Mouse (Mus musculus) CD8-positive naive resting alpha-beta T cell, adult 2 months (primary cell): Measurements from ENCODE around the gene BC037034.

Source experiments
- DNase-seq, 2 experiments: peaks; one replicate each; pipeline ENCODE4 v3.0.0; 2022; ENCODE audit warnings: low read depth in 2 of 2, low spot score in 2 of 2

Gene BC037034

DNA sequence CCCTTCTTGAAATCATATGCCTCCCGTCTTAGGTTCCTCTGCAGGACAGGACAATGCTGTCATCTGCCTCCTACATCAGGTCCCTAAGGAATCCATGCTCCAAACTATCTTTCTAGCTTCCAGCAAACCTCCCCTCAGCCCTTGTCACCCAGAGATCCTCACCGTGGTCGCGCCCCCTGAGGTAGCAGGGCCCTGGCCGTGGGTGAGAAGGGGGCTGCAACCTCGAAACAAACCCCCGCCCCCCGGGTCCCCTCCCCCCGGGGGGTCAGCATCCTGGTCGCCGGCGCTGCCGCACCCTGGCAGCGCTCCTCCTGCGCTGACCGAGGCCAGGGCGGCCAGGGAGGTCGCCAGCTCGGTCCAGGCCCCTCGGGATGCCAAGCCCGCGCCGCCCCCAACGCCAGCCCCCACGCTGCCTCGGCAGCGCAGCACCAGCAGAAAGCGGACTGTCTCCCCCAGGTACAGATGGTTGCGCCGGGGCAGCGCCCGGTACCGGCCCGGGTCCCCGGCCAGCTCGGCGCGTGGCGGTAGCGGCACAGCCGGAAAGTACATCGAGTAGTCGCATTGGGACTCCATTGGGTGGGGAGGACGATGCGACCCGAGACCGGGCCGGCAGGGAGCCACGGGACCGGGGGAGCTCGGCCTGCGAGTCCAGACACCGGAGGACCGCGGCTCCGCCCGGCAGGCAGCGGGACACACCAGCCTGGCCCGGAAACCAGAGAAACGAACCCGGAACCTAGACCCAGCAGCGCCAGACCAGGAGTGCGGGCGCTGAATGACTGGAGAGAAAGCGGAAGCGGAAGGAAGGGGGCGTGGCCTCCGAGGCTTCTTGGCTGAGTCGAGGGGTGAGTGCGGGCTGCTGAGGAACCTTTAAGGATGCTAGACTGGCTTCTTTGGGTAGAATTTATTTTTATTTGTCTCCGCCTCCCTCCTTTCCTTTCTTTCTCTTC lies at the start of gene BC037034:
BC037034 (minus strand) TSS at position 774 of the 947 bp plus-strand sequence.
- peak; percentile 81 to 88 for DNase-seq

DNA sequence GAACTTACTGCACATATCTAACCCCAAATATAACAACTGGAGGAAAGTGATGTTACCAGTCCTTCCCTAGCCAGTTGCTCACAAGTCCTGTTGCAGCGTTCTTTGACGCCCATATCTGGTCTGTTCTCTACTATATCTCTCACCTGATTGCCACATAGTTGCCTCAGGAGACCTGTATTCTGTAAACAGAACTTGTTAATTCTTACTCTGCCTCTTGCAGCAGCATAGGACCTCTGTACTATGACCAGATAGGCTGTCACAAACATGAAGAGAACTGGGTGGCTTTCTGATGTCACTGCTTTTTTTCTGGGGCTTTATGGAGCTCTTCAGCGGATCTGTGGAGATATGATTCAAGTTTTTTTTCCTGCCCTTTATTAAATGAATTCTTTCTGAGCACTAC lies 49.0 kb upstream of the BC037034 start:
- no peak for DNase-seq

DNA sequence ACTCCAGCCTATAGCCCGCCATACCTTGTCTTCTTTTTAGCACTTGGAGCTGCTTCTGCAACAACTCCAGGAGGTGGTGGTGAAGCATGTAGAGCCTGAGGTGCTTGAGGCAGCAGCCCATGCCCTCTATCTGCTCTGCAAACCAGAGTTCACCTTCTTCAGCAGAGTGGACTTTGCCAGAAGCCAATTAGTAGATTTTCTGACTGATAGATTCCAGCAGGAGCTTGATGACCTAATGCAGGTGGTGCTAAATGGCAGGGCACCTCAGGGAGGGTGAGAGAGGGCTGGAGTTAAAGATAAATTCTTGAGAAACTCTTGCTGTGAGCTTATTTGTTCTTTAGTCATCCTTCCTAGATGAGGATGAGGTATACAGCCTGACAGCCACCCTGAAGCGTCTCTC lies 35.8 kb upstream of the BC037034 start:
- DNase-seq, result no peak

DNA sequence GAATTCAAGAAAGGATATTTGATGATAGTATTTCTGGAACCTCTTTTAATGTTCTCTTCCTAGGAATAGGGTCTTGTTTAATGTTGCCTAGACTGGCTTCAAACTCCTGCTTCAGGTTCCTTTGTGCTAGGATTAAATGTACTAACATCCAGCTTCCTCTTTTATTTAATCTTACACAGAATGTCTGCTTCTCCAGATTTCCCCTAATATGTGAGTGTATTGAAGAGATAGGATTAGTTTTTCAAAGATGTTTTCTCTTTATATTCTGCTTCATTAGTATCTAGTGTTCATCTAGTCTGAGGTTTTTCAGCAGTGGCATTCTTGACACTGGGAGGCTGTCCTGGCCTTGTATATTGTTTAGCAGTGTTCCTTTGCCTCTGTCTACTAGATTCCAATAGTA lies 30.3 kb upstream of the BC037034 start:
- DNase-seq, result no peak

DNA sequence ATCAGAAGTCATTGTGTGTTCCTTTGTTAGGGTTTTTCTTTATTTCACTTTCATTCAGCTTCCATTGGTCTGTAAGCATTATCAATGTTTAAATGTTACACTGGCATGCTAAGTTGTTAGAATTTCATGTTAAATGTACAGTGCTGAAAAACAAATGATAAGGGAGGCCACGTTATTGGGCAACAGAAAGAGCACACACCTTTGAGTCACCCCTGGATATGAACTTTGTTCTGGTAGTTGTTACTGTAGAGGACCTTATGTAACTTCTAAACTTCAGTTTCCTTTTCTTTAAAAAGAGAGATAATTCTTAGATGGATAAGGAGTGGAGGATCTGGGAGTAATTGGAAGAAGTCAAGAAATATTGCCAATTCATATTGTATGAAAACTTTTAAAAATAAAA lies 27.8 kb upstream of the BC037034 start:
- DNase-seq, result no peak

DNA sequence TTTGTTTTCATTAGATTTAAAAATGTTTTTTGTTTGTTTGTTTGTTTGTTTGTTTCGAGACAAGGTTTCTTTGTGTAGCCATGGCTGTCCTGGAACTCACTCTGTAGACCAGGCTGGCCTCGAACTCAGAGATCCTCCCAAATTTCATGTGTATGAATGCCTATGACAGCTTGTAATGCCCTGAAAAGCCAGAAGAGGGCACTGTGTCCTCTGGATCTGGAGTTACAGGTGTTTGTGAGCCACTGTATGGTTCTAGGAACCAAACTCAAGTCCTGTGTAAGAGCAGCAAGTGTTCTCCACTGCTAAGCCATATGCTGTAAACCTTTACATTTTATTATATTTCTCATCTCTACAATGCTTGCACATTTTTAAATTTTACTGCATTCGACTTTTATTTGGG lies 24.0 kb upstream of the BC037034 start:
- DNase-seq, result peak in 1 of 2 experiments; percentile 42

DNA sequence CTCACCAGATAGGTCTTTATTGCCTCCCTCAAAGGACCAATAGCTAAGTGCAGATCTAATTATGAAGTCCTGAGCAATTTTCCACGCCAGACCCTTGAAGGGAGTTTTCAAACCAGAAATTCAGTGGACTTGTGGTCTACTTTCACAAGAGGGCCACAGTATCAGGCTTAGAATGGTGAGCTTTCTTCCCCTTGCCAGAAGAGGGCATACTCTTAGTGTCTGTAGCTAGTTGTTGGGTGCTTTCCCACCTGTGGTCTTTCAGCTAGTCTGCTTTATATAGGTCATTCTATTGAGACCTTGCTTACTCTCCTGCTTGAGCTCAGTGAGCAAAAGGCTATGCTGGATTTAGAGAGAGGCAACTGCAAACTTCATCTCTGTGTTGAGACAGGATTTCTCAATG lies 19.7 kb upstream of the BC037034 start:
- DNase-seq, result no peak

DNA sequence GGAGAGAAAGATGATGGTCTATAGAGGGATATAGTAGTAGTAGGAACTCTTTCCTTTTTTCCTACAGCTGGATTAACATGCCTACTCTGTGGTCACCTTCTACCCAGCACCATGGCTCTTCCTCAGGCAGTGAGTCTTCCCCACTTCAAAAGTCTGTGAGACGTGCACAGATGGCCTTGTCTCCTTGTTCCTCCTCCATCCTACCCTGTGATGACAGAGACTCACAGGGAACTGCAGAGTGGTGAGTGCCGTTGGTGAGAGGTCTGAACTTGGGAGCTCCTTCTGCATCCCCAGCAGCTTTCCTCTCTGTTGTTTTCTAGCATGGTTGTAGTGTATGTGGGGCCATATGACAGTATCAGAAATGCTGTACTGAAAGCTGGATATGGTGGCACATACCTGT lies 18.0 kb upstream of the BC037034 start:
- DNase-seq, result no peak

DNA sequence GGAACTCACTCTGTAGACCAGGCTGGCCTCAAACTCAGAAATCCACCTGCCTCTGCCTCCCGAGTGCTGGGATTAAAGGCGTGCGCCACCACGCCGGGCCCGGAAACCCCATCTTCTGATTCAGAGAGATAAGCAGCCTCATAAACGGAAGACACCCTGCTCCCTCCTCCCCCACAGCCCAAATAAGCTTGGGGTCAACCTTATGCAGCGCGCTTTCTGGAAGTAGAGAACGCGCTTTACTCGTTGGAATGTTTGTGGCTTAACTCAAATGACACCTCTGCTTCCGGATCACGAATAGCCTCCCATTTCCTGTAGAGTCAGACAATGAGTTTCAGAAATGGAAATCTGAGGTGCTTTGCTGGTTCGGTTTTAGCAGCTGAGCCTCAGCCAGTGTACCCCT lies 17.0 kb upstream of the BC037034 start:
- DNase-seq, result no peak

DNA sequence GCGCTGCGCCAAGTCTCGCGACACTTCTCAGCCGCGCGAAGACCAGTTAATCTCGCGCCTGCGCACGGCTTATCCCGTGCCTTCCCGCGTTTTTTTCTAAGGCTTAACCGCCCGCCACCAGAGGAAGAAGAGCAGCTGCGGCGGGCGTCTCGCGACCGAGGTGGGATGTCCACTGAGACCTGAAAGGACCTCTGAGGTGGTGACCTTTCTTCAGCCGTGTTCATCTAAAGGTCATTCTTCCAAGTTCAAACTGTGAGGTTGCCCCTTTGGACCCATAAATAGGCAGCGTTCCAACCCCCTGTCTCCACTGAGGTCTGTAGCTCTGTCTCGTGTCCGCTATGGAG lies 16.6 kb upstream of the BC037034 start:
- DNase-seq, result no peak

DNA sequence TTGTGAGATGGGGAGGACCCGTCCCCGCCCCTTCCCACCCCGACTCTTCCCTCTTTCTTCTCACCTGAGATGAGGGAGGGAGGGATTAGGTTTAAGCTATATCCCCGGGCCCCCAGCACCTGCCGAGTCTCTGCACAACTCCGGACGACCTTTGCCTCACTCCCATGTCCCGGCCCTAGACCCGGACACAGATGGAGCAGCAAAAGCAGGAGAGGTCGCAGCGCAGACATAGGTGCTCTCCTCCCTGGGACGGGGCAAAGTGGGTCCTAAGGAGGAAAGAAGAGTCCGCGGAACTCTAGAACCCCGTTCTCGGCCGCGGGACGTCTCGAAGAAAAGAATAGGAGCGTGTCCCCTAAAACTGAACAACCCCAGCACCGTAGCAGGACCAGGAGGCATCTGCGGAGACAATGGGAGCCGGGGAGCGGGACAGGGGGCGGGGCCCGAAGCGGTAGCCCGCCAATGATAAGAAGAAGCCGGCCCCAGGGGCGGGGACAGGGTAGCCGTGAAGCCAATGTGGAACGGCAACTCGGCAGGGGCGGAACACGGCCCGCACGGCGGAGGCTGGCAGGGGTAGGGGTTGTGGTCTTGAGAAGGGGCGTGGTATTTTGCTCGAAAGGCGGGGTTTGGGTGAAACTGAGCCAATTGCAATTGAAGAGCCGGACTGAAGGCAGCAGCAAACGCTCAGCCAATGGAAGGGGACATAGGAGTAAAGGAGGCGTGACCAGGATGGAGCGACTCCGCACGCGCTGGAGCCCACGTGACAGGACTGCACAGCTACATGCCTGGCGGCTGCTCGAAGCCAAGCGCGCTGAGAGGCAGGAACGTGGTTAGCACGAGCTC lies 16.0 kb upstream of the BC037034 start, which contains the start of the genes Gm43720, Gpc2 and Stag3:
Gm43720 (minus strand) TSS at position 374 of the 840 bp plus-strand sequence.
Gpc2 (minus strand) TSS at position 421 of the 840 bp plus-strand sequence.
Stag3 (plus strand) TSS at position 656 of the 840 bp plus-strand sequence.
- peak; percentile 70 to 77 for DNase-seq

DNA sequence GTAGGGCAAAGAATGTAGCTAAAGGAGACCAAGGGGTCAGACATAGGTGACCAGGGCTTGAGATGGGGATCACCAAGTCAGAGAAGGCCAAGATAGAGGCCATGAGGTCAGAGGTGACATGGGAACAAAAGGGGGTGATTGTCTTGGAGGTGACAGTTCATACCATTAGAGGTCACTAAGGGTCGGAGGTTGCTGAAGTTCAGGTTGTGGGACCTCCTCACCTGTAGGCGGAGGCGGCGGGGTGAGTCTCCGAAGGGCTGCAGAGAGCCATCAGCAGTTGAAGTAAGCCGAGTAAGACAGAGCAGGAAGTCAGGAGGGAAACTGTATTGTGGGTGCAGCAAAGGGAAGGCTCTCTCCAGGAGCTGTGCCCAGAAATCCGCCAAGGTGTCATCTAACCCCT lies 14.2 kb upstream of the BC037034 start:
- no peak for DNase-seq

DNA sequence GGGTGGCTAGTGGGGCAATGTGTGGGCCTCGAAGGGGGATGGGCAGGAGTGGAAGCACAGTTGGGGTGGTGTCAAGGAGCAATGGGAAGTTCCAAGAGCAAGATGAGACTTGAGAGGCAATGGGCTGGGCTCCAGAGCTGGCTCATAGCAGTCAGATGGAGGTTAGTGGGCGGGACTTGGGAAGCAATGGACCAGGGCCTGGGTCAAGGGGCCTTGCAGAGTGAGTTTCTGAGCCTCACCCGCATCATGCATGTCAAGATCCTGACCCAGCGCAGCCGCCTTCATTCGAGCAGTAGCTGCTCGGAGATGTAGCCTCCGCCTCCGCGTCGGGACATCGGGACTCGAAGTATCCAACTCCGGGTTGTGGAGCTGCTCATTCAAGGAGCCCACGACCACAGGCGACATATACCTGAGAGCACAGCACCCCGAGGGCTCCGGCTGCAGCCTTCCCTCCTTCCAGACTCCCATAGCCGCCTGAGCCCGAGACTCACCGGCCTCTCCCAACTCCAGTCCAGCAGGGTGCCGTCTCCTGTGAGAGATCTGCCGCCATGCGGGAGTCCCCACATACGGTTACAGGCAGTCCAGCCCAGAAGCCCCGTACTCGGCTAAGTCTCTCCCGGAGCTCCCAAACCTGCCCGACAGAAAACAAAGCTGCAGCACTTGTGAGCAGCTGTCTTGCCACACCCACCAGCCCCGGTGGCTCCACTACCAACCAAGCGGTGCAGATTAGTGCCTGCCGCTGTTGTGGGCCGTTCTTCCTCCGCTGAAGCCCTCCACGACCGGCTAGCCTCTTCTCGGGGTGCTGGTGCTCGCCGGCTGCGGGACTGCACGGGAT lies 11.6 kb upstream of the BC037034 start:
- DNase-seq, result no peak

DNA sequence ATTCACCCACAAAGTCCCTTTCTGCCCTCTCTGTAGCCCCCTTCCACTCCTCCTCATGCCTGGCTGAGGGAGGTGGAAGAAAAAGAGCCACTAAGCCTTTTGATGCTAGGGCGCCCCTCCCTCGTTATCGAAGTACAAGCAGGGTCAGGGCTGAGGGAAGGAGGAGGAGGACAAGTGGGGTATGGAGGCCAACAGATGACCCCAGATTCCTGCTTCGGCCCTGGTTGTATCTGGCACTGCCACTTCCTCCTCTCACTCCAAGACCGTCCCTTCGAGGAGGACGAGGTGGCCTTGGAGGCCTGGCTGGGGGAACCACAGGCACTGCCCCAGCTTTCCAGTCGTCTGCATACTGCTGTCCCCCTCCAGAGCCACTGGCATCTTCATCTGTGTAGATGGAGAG lies 10.4 kb upstream of the BC037034 start:
- no peak for DNase-seq

DNA sequence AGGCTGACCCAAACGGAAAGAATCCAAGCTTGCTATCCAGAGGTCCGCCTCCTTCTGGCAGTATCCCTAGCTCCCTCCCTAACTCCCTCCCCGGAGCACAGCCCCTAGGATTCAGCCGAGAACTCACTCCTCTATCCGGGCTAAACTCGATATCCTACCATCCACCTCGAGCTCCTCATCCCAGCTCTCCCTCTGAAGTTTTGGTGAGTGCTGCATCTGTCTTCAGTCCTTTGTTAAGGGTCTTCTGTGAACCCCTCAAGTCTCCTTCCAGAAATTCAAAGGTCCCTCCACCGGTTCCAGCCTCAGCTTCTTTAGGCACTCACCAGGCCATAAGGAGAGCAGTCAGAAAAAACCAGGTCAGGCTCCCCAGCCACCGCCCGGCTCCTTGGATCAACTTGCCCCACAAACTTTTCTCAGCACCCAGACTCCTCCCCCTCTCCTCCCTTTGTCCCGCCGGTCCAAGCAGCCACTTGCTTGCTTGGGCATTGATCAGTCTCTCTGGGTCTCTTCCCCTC lies 8.6 kb upstream of the BC037034 start, which contains the start of gene Gal3st4:
Gal3st4 (minus strand) TSS at position 432 of the 515 bp plus-strand sequence.
- no peak for DNase-seq

DNA sequence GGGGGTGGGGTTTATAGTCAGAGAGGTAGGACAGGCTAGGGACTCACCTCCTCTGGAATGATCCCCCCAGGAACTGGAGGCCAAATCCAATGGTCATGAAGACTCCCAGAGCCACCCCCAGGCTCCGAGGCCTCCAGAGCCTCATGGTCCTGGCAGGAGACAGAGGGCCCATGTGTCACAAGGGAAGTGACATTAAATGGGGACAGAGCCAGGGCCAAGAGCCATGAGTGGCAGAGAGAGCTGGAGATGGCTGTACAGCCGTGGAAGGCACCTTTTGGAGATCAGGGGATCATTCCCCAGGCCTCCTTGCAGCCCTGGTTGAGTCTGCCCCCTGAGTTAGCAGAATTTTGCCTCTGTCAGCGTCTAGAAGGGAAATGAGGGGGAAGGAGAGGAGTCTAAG lies 7.4 kb upstream of the BC037034 start:
- no peak for DNase-seq

DNA sequence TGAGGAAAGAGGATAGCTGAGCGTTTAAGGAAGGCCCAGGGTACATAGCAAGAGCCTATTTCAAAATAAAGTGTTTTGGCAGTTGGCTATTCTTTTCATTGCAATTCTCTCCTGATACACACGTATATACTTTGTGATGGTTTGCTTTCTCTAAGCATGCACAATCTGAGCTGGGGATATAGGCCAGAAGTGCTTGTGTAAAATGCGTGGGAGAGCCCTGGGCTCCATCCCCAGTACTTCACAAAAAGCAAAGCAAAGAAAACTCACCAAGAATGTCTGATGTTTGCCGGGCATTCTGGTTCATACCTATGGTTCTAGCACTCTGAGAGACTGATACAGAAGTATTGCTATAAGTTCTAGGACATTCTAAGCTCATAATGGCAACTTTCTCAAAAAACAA lies 5.1 kb upstream of the BC037034 start:
- no peak for DNase-seq

DNA sequence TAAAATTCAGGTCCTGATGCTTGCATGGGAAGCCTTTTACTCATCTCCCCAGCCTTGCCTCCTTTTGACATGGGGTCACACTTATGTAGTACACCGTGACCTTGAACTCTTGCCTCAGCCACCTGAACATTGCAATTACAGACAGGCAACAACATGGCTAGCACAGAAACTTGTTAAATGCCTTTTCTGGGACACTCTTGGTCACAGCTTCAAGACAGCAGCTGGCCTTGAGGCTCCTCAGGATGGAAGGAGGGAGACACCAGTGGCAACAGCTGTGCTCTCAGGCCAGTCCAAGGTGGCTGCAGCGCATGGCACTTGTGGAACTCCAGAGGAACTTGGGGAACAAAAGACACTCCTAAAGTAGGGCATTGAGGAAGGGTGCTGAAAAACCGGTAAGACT lies 3.3 kb upstream of the BC037034 start:
- no peak for DNase-seq

DNA sequence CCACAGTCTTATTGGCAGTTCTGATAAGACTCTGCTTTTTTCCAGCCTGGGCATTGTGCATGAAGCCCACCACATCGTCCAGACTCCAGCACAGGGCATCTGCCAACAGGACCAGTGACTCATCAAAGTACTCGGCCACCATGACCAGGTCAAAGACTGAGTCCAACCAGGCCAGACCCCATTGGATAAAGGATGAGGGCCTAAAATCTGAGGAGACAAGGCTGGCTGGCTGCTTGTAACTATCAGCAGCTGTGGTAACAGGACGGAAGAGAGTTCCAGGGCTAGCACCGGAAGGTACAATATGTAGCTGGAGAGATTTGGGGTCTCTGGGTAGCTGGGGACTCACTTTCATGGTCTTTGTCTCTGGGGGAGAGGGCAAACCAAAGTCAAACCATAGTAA lies 1.9 kb upstream of the BC037034 start:
- no peak for DNase-seq

DNA sequence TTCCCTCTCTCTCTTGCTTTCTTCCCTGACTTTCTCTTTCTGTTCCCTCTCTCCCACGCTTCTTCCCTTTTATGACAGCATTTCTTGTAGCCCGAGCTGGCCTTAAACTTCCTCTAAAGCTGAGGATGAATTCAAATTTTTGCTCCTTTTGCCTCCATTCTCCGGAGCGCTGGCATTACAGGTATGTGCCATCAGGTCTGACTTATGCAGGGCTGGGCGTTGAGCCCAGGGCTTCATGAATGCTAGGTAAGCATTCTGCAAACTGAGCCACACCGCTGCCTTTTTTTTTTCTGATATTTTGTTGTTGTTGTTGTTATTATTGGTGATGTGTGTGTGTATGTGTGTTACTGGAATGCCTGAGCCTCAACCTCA lies 360 bp upstream of the BC037034 start:
- DNase-seq, result no peak
